Comparison of ENCODE assay signal across 8 mouse cellular contexts in genomic region chr9:99575677-99576480, GRCm38 (mm10). TPM values are rescaled to one million over a fixed set of nuclear protein-coding genes. Genes with fewer than 3 reads are reported as not detected.
DNase-seq lines count a peak whose midpoint lies in the region; ATAC-seq and TF ChIP-seq lines count a peak whose summit lies in the region.

Gene Dbr1 (plus strand): TSS chr9:99575799.

- H3K9me3 ChIP-seq in MEL (replicated peaks; ENCODE audit: insufficient read depth, low read length): no peaks in the 10 kb centered on the region
- H3K9me3 ChIP-seq in hindbrain, embryonic 10.5 days: no peaks in the 10 kb centered on the region
- H3K9me3 ChIP-seq in lung, postnatal 0 days (ENCODE audit: low read length): no peaks in the 10 kb centered on the region

- TF ChIP-seq EP300 in MEL (IDR thresholded peaks at IDR 0.05; ENCODE audit: low read depth in 1 of 2, low read length in 2 of 2): peak in 1 of 2 experiments; percentile 6; a peak in 1 of 4 replicates
- TF ChIP-seq EP300 in lung, postnatal 0 days (IDR thresholded peaks at IDR 0.05): peak; percentile 88

- peaks cover 7 to 19% of the 10 kb centered on the region in 2 experiments; a peak in 3 of 4 replicates for H3K4me1 ChIP-seq in MEL (ENCODE audit: control insufficient read depth in 1 of 2, insufficient read depth in 2 of 2, low read length in 2 of 2)
- H3K4me1 ChIP-seq in cerebellum, adult 2 months (ENCODE audit: control insufficient read depth, insufficient read depth, low read length): no peaks in the 10 kb centered on the region
- peaks cover 19% of the 10 kb centered on the region for H3K4me1 ChIP-seq in hindbrain, embryonic 10.5 days (replicated peaks)
- peaks cover 2% of the 10 kb centered on the region; the same call in 1 of the 2 replicates for H3K4me1 ChIP-seq in lung, postnatal 0 days (ENCODE audit: insufficient read depth, low read depth, low read length)

- peak within 1 kb of the TSS; percentile 61 for H3K27ac ChIP-seq in MEL (ENCODE audit: control insufficient read depth, low read depth, low read length)
- peak within 1 kb of the TSS; percentile 45 for H3K27ac ChIP-seq in cerebellum, adult 2 months (ENCODE audit: insufficient read depth, low read length)
- H3K27ac ChIP-seq in hindbrain, embryonic 10.5 days: peak within 1 kb of the TSS; percentile 94
- peak within 1 kb of the TSS; percentile 85 for H3K27ac ChIP-seq in lung, postnatal 0 days (ENCODE audit: low read length)

- H3K4me3 ChIP-seq in MEL (ENCODE audit: control insufficient read depth in 1 of 2, insufficient read depth in 1 of 2, low read depth in 2 of 2, low read length in 2 of 2): peak within 1 kb of the TSS; percentile 73 to 97
- peak within 1 kb of the TSS; percentile 91 for H3K4me3 ChIP-seq in cerebellum, adult 2 months (replicated peaks; ENCODE audit: insufficient read depth, low read depth, low read length)
- peak within 1 kb of the TSS; percentile 96 for H3K4me3 ChIP-seq in hindbrain, embryonic 10.5 days
- peak within 1 kb of the TSS; percentile 87 for H3K4me3 ChIP-seq in lung, postnatal 0 days (ENCODE audit: low read depth, low read length)

- ATAC-seq in lung, postnatal 0 days: peak; percentile 97

- peak within 1 kb of the TSS; percentile 87 for H3K4me2 ChIP-seq in lung, postnatal 0 days (replicated peaks; ENCODE audit: low read depth, low read length)

- peak; percentile 94 for DNase-seq in MEL (ENCODE audit: low read depth, low spot score)
- DNase-seq in cerebellum, adult 2 months: peak; percentile 90 to 91
- DNase-seq in forelimb bud, embryonic 11.5 days (ENCODE audit: low read depth, low spot score): peak; percentile 91
- DNase-seq in hindbrain, embryonic 10.5 days (ENCODE audit: low spot score): peak; percentile 91
- DNase-seq in layer of hippocampus, adult 9-11 months: peak; percentile 94
- peak; percentile 96 for DNase-seq in lung, postnatal 0 days (ENCODE audit: low spot score)
- peak; percentile 87 for DNase-seq in ovary, postnatal 14 days (ENCODE audit: low spot score)
- DNase-seq in thymus, postnatal 14 days: peak; percentile 93

- under 1% methylated on average over 57 of the region's 57 CpGs for WGBS in cerebellum, adult 2 months
- under 1% methylated on average over 57 of the region's 57 CpGs for WGBS in hindbrain, embryonic 10.5 days
- WGBS in lung, postnatal 0 days: under 1% methylated on average over 51 of the region's 57 CpGs

- no peak for TF ChIP-seq CTCF in MEL (IDR thresholded peaks at IDR 0.05 in 2 of 3, conservative IDR thresholded peaks at IDR 0.05 in 1 of 3; ENCODE audit: control insufficient read depth in 1 of 3, insufficient read depth in 1 of 3, low read depth in 2 of 3, low read length in 3 of 3, poor library complexity in 1 of 3, severe bottlenecking in 1 of 3)
- TF ChIP-seq CTCF in cerebellum, adult 2 months (IDR thresholded peaks at IDR 0.05; ENCODE audit: borderline replicate concordance, insufficient read depth, low read depth, low read length): no peak
- no peak for TF ChIP-seq CTCF in lung, postnatal 0 days (IDR thresholded peaks at IDR 0.05)

- TF ChIP-seq RAD21 in MEL (IDR thresholded peaks at IDR 0.05; ENCODE audit: low read depth, low read length): no peak

- peaks cover 26% of the 10 kb centered on the region for H3K79me2 ChIP-seq in MEL (ENCODE audit: control insufficient read depth, insufficient read depth, low read length, poor library complexity)

- TF ChIP-seq POLR2A in MEL (IDR thresholded peaks at IDR 0.05; ENCODE audit: control insufficient read depth in 1 of 2, insufficient read depth in 1 of 2, low read depth in 1 of 2, low read length in 2 of 2, poor library complexity in 1 of 2): peak; percentile 92 to 94
- peak; percentile 68; the same call in 1 of the 2 replicates for TF ChIP-seq POLR2A in cerebellum, adult 2 months (IDR thresholded peaks at IDR 0.05; ENCODE audit: borderline replicate concordance, insufficient read depth, low read length)

- H3K36me3 ChIP-seq in MEL (ENCODE audit: control insufficient read depth in 1 of 2, insufficient read depth in 2 of 2, low read length in 2 of 2): peaks cover 4 to 27% of the 10 kb centered on the region in 2 experiments
- H3K36me3 ChIP-seq in hindbrain, embryonic 10.5 days: peaks cover 30% of the 10 kb centered on the region
- no peaks in the 10 kb centered on the region for H3K36me3 ChIP-seq in lung, postnatal 0 days (ENCODE audit: insufficient read depth, low read length)

- no peaks in the 10 kb centered on the region for H3K27me3 ChIP-seq in MEL (ENCODE audit: control insufficient read depth in 1 of 2, insufficient read depth in 2 of 2, low read length in 2 of 2)
- no peaks in the 10 kb centered on the region for H3K27me3 ChIP-seq in cerebellum, adult 2 months (ENCODE audit: control insufficient read depth, insufficient read depth, low read length)
- H3K27me3 ChIP-seq in hindbrain, embryonic 10.5 days (ENCODE audit: insufficient read depth, poor library complexity, severe bottlenecking): peaks cover 6% of the 10 kb centered on the region; the same call in 1 of the 2 replicates
- H3K27me3 ChIP-seq in lung, postnatal 0 days (replicated peaks; ENCODE audit: insufficient read depth, low read length): no peaks in the 10 kb centered on the region

- H3K9ac ChIP-seq in MEL (ENCODE audit: control insufficient read depth, low read depth, low read length, poor library complexity, severe bottlenecking): peak within 1 kb of the TSS; percentile 84
- peak within 1 kb of the TSS; percentile 93 for H3K9ac ChIP-seq in lung, postnatal 0 days (replicated peaks; ENCODE audit: low read depth)

TF ChIP-seq in MEL, 35 proteins besides CTCF, POLR2A, EP300 and RAD21 (continues in another document):
- TF ChIP-seq POLR2AphosphoS5 (IDR thresholded peaks at IDR 0.05; ENCODE audit: borderline replicate concordance, low read depth, low read length) (no peak), JUND (IDR thresholded peaks at IDR 0.05; ENCODE audit: low read depth, low read length) (no peak), MYC (IDR thresholded peaks at IDR 0.05; ENCODE audit: low read depth, low read length) (peak; percentile 38; the same call in 1 of the 2 replicates), NRF1 (IDR thresholded peaks at IDR 0.05; ENCODE audit: insufficient read depth, low read depth, low read length, poor library complexity, severe bottlenecking) (no peak), USF2 (IDR thresholded peaks at IDR 0.05; ENCODE audit: borderline replicate concordance in 1 of 2, insufficient read depth in 1 of 2, low read depth in 1 of 2, low read length in 2 of 2) (no peak), ETS1 (IDR thresholded peaks at IDR 0.05; ENCODE audit: low read depth, low read length) (no peak), TCF12 (IDR thresholded peaks at IDR 0.05; ENCODE audit: low read depth, low read length) (no peak; the same call in 1 of the 2 replicates), MAZ (IDR thresholded peaks at IDR 0.05; ENCODE audit: low read depth, low read length) (no peak), HCFC1 (IDR thresholded peaks at IDR 0.05; ENCODE audit: low read depth, low read length) (peak; percentile 84), MEF2A (IDR thresholded peaks at IDR 0.05; ENCODE audit: extremely low read depth, insufficient replicate concordance, low read depth, low read length, poor library complexity, severe bottlenecking) (no peak), KAT2A (conservative IDR thresholded peaks at IDR 0.05; ENCODE audit: low read depth, low read length) (peak; percentile 2; the same call in 1 of the 2 replicates), GABPA (IDR thresholded peaks at IDR 0.05; ENCODE audit: low read depth, low read length) (no peak), CHD1 (IDR thresholded peaks at IDR 0.05; ENCODE audit: low read depth, low read length) (0 out of 2 replicates have a peak, but pooled peaks have one; percentile 23), NELFE (IDR thresholded peaks at IDR 0.05; ENCODE audit: low read depth, low read length) (peak; percentile 97), USF1 (IDR thresholded peaks at IDR 0.05; ENCODE audit: low read depth, low read length) (no peak), GATA1 (IDR thresholded peaks at IDR 0.05; ENCODE audit: low read depth, low read length) (no peak), SMC3 (IDR thresholded peaks at IDR 0.05; ENCODE audit: low read depth, low read length) (no peak), RCOR1 (IDR thresholded peaks at IDR 0.05; ENCODE audit: low read depth, low read length) (no peak), CHD2 (IDR thresholded peaks at IDR 0.05; ENCODE audit: low read length) (peak; percentile 99), MAFK (IDR thresholded peaks at IDR 0.05; ENCODE audit: borderline replicate concordance, low read depth, low read length) (no peak), ZNF384 (IDR thresholded peaks at IDR 0.05; ENCODE audit: low read depth, low read length) (no peak), UBTF (IDR thresholded peaks at IDR 0.05; ENCODE audit: borderline replicate concordance, insufficient read depth, low read depth, low read length) (0 out of 2 replicates have a peak, but pooled peaks have one; percentile 42), TAL1 (IDR thresholded peaks at IDR 0.05; ENCODE audit: low read length) (no peak), ZMIZ1 (IDR thresholded peaks at IDR 0.05; ENCODE audit: low read depth, low read length) (peak; percentile 85; the same call in 1 of the 2 replicates), TBP (IDR thresholded peaks at IDR 0.05; ENCODE audit: low read depth, low read length) (peak; percentile 95), SIN3A (IDR thresholded peaks at IDR 0.05; ENCODE audit: low read length) (peak; percentile 75; the same call in 1 of the 2 replicates), POLR2AphosphoS2 (IDR thresholded peaks at IDR 0.05; ENCODE audit: low read length) (peak; percentile 92), MYB (IDR thresholded peaks at IDR 0.05; ENCODE audit: low read depth, low read length) (no peak), E2F4 (IDR thresholded peaks at IDR 0.05; ENCODE audit: borderline replicate concordance, low read depth, low read length) (peak; percentile 63; the same call in 1 of the 2 replicates), MXI1 (IDR thresholded peaks at IDR 0.05; ENCODE audit: low read depth, low read length) (peak; percentile 48; the same call in 1 of the 2 replicates), ZC3H11A (IDR thresholded peaks at IDR 0.05; ENCODE audit: low read depth, low read length) (no peak), MAX (IDR thresholded peaks at IDR 0.05; ENCODE audit: low read length) (no peak; the same call in none of the 2 replicates), ZKSCAN1 (IDR thresholded peaks at IDR 0.05; ENCODE audit: low read depth, low read length) (no peak)

RNA-seq across cellular contexts. Expression of gene Dbr1, which starts in this region (rescaled TPM):
- 49.7 and 51.6 TPM in 2 replicates for total RNA-seq in MEL (2012; rRNA removed)
- polyA plus RNA-seq in MEL (2012; ENCODE audit: insufficient read depth in 1 of 2, insufficient read length in 2 of 2, low read depth in 1 of 2, low replicate concordance in 2 of 2, missing spikeins in 1 of 2): 10 to 100 TPM in 1 of 2 experiments, not detected in 1; 53.7 TPM
- 14.2 and 15.3 TPM in 2 replicates for polyA plus RNA-seq in cerebellum, adult 2 months (2012; rRNA removed)
- 33.0 and 41.7 TPM in 2 replicates for polyA plus RNA-seq in hindbrain, embryonic 10.5 days (2016; fragmentation: Nextera tagmentation; extraction: Ambion mirVana)
- 14.1 and 15.8 TPM in 2 replicates for polyA plus RNA-seq in lung, postnatal 0 days (2015; fragmentation: Nextera tagmentation; extraction: Ambion mirVana)

Comparison
In these comparisons a context has a peak if more than half of its experiments do, and no peak if none do; other contexts are left out.
1. Peak in every context shown above with its lines: DNase-seq, ATAC-seq, H3K4me3 ChIP-seq and H3K27ac ChIP-seq.